11 mouse cellular contexts compared by ENCODE assay signal in genomic region chr7:101650565-101650964, GRCm38 (mm10). TPM values are rescaled to one million over a fixed set of nuclear protein-coding genes. Genes with fewer than 3 reads are reported as not detected.
A peak's percentile ranks its signal among the peaks of the same experiment; 100 is the strongest.
DNase-seq lines count a peak whose midpoint lies in the region; ATAC-seq and TF ChIP-seq lines count a peak whose summit lies in the region.
"Had no signal": no experiment of that assay in that cellular context is flagged by ENCODE, and none has a peak within 500 bp of the region (broad histone marks: within the 10 kb centered on the region; RNA-seq: fewer than 3 reads in every experiment).

No protein-coding gene starts in this region.

- no peak overlapping the region for H3K27ac ChIP-seq in intestine, postnatal 0 days (ENCODE audit: low read depth, low read length)
- no peak overlapping the region for H3K27ac ChIP-seq in intestine, embryonic 16.5 days (ENCODE audit: low read length)
- H3K27ac ChIP-seq: forebrain, embryonic 13.5 days; macrophage had no signal

- ATAC-seq in intestine, postnatal 0 days, result no peak
- no peak for ATAC-seq in intestine, embryonic 16.5 days
- ATAC-seq: forebrain, embryonic 13.5 days had no signal

- 28% methylated on average over 3 of the region's 3 CpGs for WGBS in intestine, postnatal 0 days
- WGBS in intestine, embryonic 16.5 days, result 28% methylated on average over 3 of the region's 3 CpGs

- no peak overlapping the region for H3K4me2 ChIP-seq in intestine, postnatal 0 days (replicated peaks; ENCODE audit: low read depth)
- no peak overlapping the region for H3K4me2 ChIP-seq in intestine, embryonic 16.5 days (ENCODE audit: low read depth, low read length)
- H3K4me2 ChIP-seq: forebrain, embryonic 13.5 days had no signal

- no peaks in the 10 kb centered on the region for H3K27me3 ChIP-seq in intestine, postnatal 0 days (replicated peaks; ENCODE audit: control insufficient read depth, insufficient read depth, low read length)
- H3K27me3 ChIP-seq in intestine, embryonic 16.5 days (replicated peaks; ENCODE audit: control insufficient read depth, insufficient read depth, low read length), result no peaks in the 10 kb centered on the region
- no peaks in the 10 kb centered on the region for H3K27me3 ChIP-seq in splenic B cell, adult 2 months (ENCODE audit: control insufficient read depth, insufficient read depth, low read length, poor library complexity, severe bottlenecking)
- H3K27me3 ChIP-seq: forebrain, embryonic 13.5 days had no signal

- no peak overlapping the region for H3K9ac ChIP-seq in intestine, postnatal 0 days (ENCODE audit: low read depth, low read length)
- H3K9ac ChIP-seq in intestine, embryonic 16.5 days (ENCODE audit: low read depth, low read length), result no peak overlapping the region
- H3K9ac ChIP-seq: forebrain, embryonic 13.5 days had no signal

- H3K36me3 ChIP-seq in intestine, postnatal 0 days (ENCODE audit: control insufficient read depth, insufficient read depth), result no peaks in the 10 kb centered on the region
- no peaks in the 10 kb centered on the region for H3K36me3 ChIP-seq in intestine, embryonic 16.5 days (ENCODE audit: control insufficient read depth, insufficient read depth, low read length)
- no peaks in the 10 kb centered on the region for H3K36me3 ChIP-seq in splenic B cell, adult 2 months (ENCODE audit: control insufficient read depth, insufficient read depth, low read length, poor library complexity, severe bottlenecking)

- DNase-seq in right cerebral cortex, postnatal 4 days, result peak; percentile 28
- no peak for DNase-seq in right cerebral cortex, postnatal 25 days
- peak; percentile 72 for DNase-seq in ZHBTc4 (ENCODE audit: low read depth, low spot score)
- DNase-seq in splenic B cell, adult 2 months (ENCODE audit: low read depth, low spot score), result peak; percentile 33
- no peak for DNase-seq in left cerebral cortex, adult 11 months (ENCODE audit: low spot score)
- no peak for DNase-seq in urinary bladder, postnatal 4 days (ENCODE audit: low spot score in 2 of 2)
- DNase-seq: kidney, adult 9 months had no signal

- peak; percentile 81 for TF ChIP-seq CTCF in intestine, postnatal 0 days (IDR thresholded peaks at IDR 0.05; ENCODE audit: low read depth)

- no peaks in the 10 kb centered on the region for H3K4me1 ChIP-seq in intestine, postnatal 0 days (replicated peaks; ENCODE audit: control insufficient read depth, insufficient read depth, low read length)
- H3K4me1 ChIP-seq in intestine, embryonic 16.5 days (ENCODE audit: control insufficient read depth, insufficient read depth, low read length), result no peaks in the 10 kb centered on the region
- H3K4me1 ChIP-seq: forebrain, embryonic 13.5 days had no signal

- H3K4me3 ChIP-seq in intestine, postnatal 0 days (ENCODE audit: low read depth, low read length), result no peak overlapping the region
- H3K4me3 ChIP-seq in intestine, embryonic 16.5 days (ENCODE audit: low read length), result no peak overlapping the region
- H3K4me3 ChIP-seq: forebrain, embryonic 13.5 days had no signal

- H3K9me3 ChIP-seq in intestine, postnatal 0 days (ENCODE audit: control insufficient read depth), result no peaks in the 10 kb centered on the region
- H3K9me3 ChIP-seq in intestine, embryonic 16.5 days (ENCODE audit: control insufficient read depth, low read length), result no peaks in the 10 kb centered on the region
- H3K9me3 ChIP-seq: forebrain, embryonic 13.5 days had no signal

RNA-seq across cellular contexts. Expression of gene Clpb, which starts 12.9 kb away (rescaled TPM):
- polyA plus RNA-seq in intestine, postnatal 0 days (2015; fragmentation: Nextera tagmentation; extraction: Ambion mirVana), result 14.3 and 14.9 TPM in 2 replicates
- polyA plus RNA-seq in intestine, embryonic 16.5 days (2015; fragmentation: Nextera tagmentation; extraction: Ambion mirVana), result 52.7 and 53.3 TPM in 2 replicates

Comparison
In these comparisons a context has a peak if more than half of its experiments do, and no peak if none do; other contexts are left out.
1. DNase-seq: peak in right cerebral cortex, postnatal 4 days (single experiment), ZHBTc4 (single experiment) and splenic B cell, adult 2 months (single experiment); none in right cerebral cortex, postnatal 25 days (single experiment), left cerebral cortex, adult 11 months (single experiment) and urinary bladder, postnatal 4 days (0 of 2).